Mouse (Mus musculus): ENCODE data around the gene Rasgef1b.
A peak's percentile ranks its signal among the peaks of the same experiment; 100 is the strongest.

The Rasgef1b gene

DNA sequence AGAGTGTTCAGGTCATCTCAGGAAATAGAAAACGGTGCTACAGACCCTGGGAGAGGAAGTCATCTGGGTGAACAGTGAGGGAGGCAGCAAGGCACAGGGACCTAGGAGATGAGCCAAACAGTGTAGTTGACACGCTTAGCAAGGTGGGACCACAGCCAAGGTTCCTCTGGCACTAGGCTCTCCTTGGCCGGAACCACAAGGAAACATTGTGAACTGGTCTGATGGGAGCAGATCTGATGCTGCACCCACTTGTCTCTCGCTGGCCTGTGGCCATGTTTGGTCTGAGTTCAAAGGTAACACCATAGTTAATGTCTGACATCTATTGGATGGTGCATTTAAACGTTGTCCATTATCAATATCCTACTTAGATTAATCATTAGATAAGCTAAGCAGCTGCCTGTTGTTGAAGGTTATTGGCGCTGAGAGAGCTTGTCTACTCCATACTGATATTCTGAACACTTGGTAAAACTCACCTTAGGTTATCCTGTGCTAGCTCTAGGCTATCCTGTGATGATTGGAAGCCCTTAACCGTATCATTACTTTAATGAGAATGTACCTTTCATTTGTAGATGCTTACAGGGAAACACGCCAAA lies 380.5 kb downstream of the Rasgef1b start:
- no peak for DNase-seq

GRCm38 (mm10) chr5:99342527-99342926 lies 386.3 kb downstream of the Rasgef1b start:
- no peak for DNase-seq

GRCm38 (mm10) chr5:99340311-99340989 lies 388.4 kb downstream of the Rasgef1b start:
- peak; percentile 51 for DNase-seq

DNA sequence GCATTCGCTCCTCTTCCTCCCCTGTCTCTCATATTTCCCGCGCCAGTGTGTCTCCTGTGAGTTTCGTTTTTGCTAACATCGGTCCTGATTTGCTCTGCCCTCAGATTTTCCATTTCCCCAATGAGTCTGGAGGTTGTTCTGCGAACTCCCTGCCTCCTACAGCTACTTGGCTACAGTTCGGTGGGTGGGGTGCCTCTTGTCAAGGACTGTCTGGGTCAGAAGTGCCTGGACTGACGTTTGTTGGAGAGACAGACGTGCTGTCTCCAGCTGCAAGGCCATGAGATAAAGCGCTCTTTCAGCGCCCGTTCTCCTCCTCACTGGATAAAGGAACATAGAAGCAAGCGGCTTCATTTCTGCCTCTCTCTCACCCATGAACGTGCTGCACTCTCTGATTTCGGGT lies 389.1 kb downstream of the Rasgef1b start:
- peak; percentile 45 for DNase-seq

- DNase-seq: no peak
These were observed 390.0 kb downstream of the Rasgef1b start for GRCm38 (mm10) chr5:99338826-99339225.

- DNase-seq: no peak
These were observed 392.4 kb downstream of the Rasgef1b start for GRCm38 (mm10) chr5:99336427-99336826.

- DNase-seq: no peak
These were observed 394.8 kb downstream of the Rasgef1b start for GRCm38 (mm10) chr5:99334017-99334416.

DNA sequence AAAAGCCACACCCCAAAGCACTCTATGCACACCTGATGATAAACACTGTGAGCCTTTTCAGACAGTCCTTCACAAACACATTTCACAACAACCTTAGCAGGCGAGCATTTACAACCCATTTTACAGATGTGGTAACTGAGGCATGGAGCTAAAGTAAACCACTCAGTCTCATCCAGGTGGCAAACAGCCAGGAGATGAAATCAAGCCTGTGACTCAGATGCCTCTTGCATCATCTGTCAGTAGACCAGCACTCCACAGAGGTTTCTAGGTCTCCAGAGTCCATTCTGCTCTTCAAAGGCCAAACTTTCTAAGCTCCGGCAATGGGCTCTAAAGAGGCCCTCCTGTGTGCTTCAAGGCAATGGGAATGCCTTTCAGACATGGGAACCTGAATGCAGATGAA lies 396.8 kb downstream of the Rasgef1b start:
- DNase-seq: no peak

GRCm38 (mm10) chr5:99329065-99329464 lies 399.8 kb downstream of the Rasgef1b start:
- DNase-seq: no peak

- no peak for DNase-seq
These were observed 401.8 kb downstream of the Rasgef1b start for GRCm38 (mm10) chr5:99327019-99327418.

GRCm38 (mm10) chr5:99325301-99325700 lies 403.6 kb downstream of the Rasgef1b start:
- DNase-seq: no peak

GRCm38 (mm10) chr5:99320783-99321182 lies 408.1 kb downstream of the Rasgef1b start:
- DNase-seq: no peak

- DNase-seq: no peak
These were observed 430.9 kb downstream of the Rasgef1b start for GRCm38 (mm10) chr5:99297939-99298338.

- DNase-seq: no peak
These were observed 432.5 kb downstream of the Rasgef1b start for GRCm38 (mm10) chr5:99296348-99296747.

- no peak for DNase-seq
These were observed 436.5 kb downstream of the Rasgef1b start for GRCm38 (mm10) chr5:99292287-99292851.

DNA sequence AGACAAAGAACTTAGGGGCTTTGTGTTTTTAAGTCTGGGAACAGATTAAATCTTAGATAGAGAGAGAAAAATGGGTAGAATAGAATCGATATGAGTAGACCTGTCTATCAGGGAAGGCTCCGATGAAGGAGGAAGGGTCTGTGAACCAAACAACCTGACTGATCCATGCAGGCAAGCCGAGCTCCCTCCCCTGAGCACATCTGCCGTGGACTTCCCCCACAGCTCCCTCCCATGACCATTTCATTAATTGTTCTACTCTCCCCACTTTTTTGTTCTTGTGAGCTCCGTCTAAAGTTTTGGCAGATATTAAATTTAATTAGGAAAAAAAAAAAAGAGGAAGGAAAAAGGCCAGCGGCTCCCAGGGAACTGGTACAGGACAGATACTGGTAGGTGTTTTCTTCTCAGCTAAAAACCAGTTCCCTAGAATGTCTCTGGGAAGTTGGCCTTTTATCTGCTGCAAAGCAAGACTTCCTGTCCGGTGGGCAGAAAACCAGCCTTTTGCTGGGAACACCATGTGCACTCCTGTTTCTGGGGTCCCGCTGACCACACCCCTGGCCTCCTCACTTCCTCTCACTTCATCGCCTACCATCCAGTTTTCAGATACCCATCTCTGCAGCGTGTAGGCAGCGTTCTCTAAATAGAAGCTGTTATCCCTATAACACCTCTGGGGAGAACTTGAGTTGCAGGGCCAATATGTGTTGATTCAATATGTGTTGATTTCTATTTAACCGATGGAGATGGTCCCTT lies 437.6 kb downstream of the Rasgef1b start:
- DNase-seq: no peak

DNA sequence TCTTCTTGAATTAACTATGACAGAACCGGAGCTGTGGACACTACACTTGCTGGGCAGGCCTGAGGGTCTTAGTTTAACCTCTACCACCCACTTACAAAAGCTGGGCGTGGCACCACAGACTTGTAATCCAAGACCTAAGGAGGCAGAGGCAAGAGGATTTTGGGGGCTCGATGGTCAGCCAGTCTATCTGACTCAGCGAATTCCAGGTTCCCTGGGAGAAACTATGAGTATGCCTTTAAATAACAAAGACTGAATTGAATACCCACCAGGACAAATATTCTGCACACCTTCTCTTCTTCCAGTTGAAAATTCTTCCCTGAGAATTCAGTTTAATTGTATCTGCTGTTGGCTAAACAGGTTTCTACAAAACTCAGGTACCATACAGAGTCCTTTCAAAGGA lies 440.6 kb downstream of the Rasgef1b start:
- no peak for DNase-seq

- DNase-seq: peak; percentile 57
These were observed 441.1 kb downstream of the Rasgef1b start for GRCm38 (mm10) chr5:99287647-99288185.

GRCm38 (mm10) chr5:99286575-99286974 lies 442.3 kb downstream of the Rasgef1b start:
- no peak for DNase-seq

- no peak for DNase-seq
These were observed 442.8 kb downstream of the Rasgef1b start for GRCm38 (mm10) chr5:99286024-99286423.

- DNase-seq: no peak
These were observed 444.5 kb downstream of the Rasgef1b start for GRCm38 (mm10) chr5:99284369-99284768.

GRCm38 (mm10) chr5:99283636-99284035 lies 445.2 kb downstream of the Rasgef1b start:
- no peak for DNase-seq

- DNase-seq: no peak
These were observed 448.3 kb downstream of the Rasgef1b start for GRCm38 (mm10) chr5:99280536-99280935.
